In genomic region chr13:98187904-98188303, GRCm38 (mm10) we compare ENCODE assay signal across 22 mouse cellular contexts. TPM values are rescaled to one million over a fixed set of nuclear protein-coding genes. Genes with fewer than 3 reads are reported as not detected.
DNase-seq lines count a peak whose midpoint lies in the region; ATAC-seq and TF ChIP-seq lines count a peak whose summit lies in the region.
"Had no signal": no experiment of that assay in that cellular context is flagged by ENCODE, and none has a peak within 500 bp of the region (broad histone marks: within the 10 kb centered on the region; RNA-seq: fewer than 3 reads in every experiment).

No protein-coding gene starts in this region.

- no peak for TF ChIP-seq POLR2A in MEL (IDR thresholded peaks at IDR 0.05; ENCODE audit: control insufficient read depth in 1 of 2, insufficient read depth in 1 of 2, low read depth in 1 of 2, low read length in 2 of 2, poor library complexity in 1 of 2)

- H3K36me3 ChIP-seq in MEL (ENCODE audit: control insufficient read depth in 1 of 2, insufficient read depth in 2 of 2, low read length in 2 of 2), result no peaks in the 10 kb centered on the region
- H3K36me3 ChIP-seq in liver, embryonic 13.5 days, result no peaks in the 10 kb centered on the region
- H3K36me3 ChIP-seq in liver, postnatal 0 days (replicated peaks; ENCODE audit: insufficient read depth, low read length), result no peaks in the 10 kb centered on the region
- H3K36me3 ChIP-seq in midbrain, embryonic 13.5 days, result no peaks in the 10 kb centered on the region
- H3K36me3 ChIP-seq: embryonic facial prominence, embryonic 10.5 days; forebrain, embryonic 10.5 days; forebrain, embryonic 15.5 days; heart, embryonic 10.5 days; heart, embryonic 15.5 days; hindbrain, embryonic 13.5 days had no signal

- no peaks in the 10 kb centered on the region; a peak in 1 of 4 replicates for H3K4me1 ChIP-seq in MEL (ENCODE audit: control insufficient read depth in 1 of 2, insufficient read depth in 2 of 2, low read length in 2 of 2)
- H3K4me1 ChIP-seq in liver, embryonic 13.5 days (replicated peaks), result peaks cover 43% of the 10 kb centered on the region
- no peaks in the 10 kb centered on the region for H3K4me1 ChIP-seq in liver, postnatal 0 days (ENCODE audit: insufficient read depth)
- H3K4me1 ChIP-seq in midbrain, embryonic 13.5 days (replicated peaks), result 0 out of 2 replicates have a peak, but pooled peaks cover 9% of the 10 kb centered on the region

- no peak for TF ChIP-seq RAD21 in MEL (IDR thresholded peaks at IDR 0.05; ENCODE audit: low read depth, low read length)

- no peak overlapping the region for H3K27ac ChIP-seq in MEL (ENCODE audit: control insufficient read depth, low read depth, low read length)
- no peak overlapping the region; the same call in 1 of the 2 replicates for H3K27ac ChIP-seq in liver, embryonic 13.5 days
- no peak overlapping the region for H3K27ac ChIP-seq in liver, postnatal 0 days (ENCODE audit: low read depth)
- H3K27ac ChIP-seq in midbrain, embryonic 13.5 days, result no peak overlapping the region
- H3K27ac ChIP-seq: embryonic facial prominence, embryonic 10.5 days; forebrain, embryonic 10.5 days; forebrain, embryonic 15.5 days; heart, embryonic 10.5 days; heart, embryonic 15.5 days; hindbrain, embryonic 13.5 days; hindbrain, postnatal 0 days had no signal

- peak; percentile 87 for ATAC-seq in liver, embryonic 13.5 days (ENCODE audit: low read depth)
- peak; percentile 61 for ATAC-seq in liver, postnatal 0 days
- ATAC-seq in midbrain, embryonic 13.5 days, result no peak
- ATAC-seq: forebrain, embryonic 15.5 days; hindbrain, postnatal 0 days had no signal

- H3K4me3 ChIP-seq in MEL (ENCODE audit: control insufficient read depth in 1 of 2, insufficient read depth in 1 of 2, low read depth in 2 of 2, low read length in 2 of 2), result no peak overlapping the region
- no peak overlapping the region for H3K4me3 ChIP-seq in liver, embryonic 13.5 days (replicated peaks)
- no peak overlapping the region for H3K4me3 ChIP-seq in liver, postnatal 0 days (ENCODE audit: low read depth, low read length)
- no peak overlapping the region for H3K4me3 ChIP-seq in midbrain, embryonic 13.5 days (replicated peaks)
- H3K4me3 ChIP-seq: embryonic facial prominence, embryonic 10.5 days; forebrain, embryonic 10.5 days; forebrain, embryonic 15.5 days; heart, embryonic 10.5 days; heart, embryonic 15.5 days; hindbrain, embryonic 13.5 days had no signal

- no peak for TF ChIP-seq CTCF in MEL (IDR thresholded peaks at IDR 0.05 in 2 of 3, conservative IDR thresholded peaks at IDR 0.05 in 1 of 3; ENCODE audit: control insufficient read depth in 1 of 3, insufficient read depth in 1 of 3, low read depth in 2 of 3, low read length in 3 of 3, poor library complexity in 1 of 3, severe bottlenecking in 1 of 3)
- TF ChIP-seq CTCF in liver, postnatal 0 days (IDR thresholded peaks at IDR 0.05; ENCODE audit: low read depth), result no peak

- WGBS in liver, embryonic 13.5 days (ENCODE audit: insufficient replicate concordance), result 66% methylated on average over 1 of the region's 1 CpGs
- WGBS in liver, postnatal 0 days (ENCODE audit: insufficient replicate concordance), result 60% methylated on average over 1 of the region's 1 CpGs
- WGBS in midbrain, embryonic 13.5 days, result 95% methylated on average over 1 of the region's 1 CpGs

- no peaks in the 10 kb centered on the region for H3K27me3 ChIP-seq in MEL (ENCODE audit: control insufficient read depth in 1 of 2, insufficient read depth in 2 of 2, low read length in 2 of 2)
- no peaks in the 10 kb centered on the region for H3K27me3 ChIP-seq in liver, embryonic 13.5 days
- H3K27me3 ChIP-seq in liver, postnatal 0 days (ENCODE audit: insufficient read depth, low read length), result no peaks in the 10 kb centered on the region
- no peaks in the 10 kb centered on the region for H3K27me3 ChIP-seq in midbrain, embryonic 13.5 days
- H3K27me3 ChIP-seq: heart, embryonic 15.5 days; hindbrain, embryonic 13.5 days had no signal

- H3K79me2 ChIP-seq in MEL (ENCODE audit: control insufficient read depth, insufficient read depth, low read length, poor library complexity), result no peaks in the 10 kb centered on the region

- TF ChIP-seq EP300 in MEL (IDR thresholded peaks at IDR 0.05; ENCODE audit: low read depth in 1 of 2, low read length in 2 of 2), result no peak; a peak in 1 of 4 replicates
- TF ChIP-seq EP300 in liver, postnatal 0 days (IDR thresholded peaks at IDR 0.05; ENCODE audit: low read depth), result peak; percentile 72; the same call in 1 of the 2 replicates

- H3K4me2 ChIP-seq in liver, embryonic 13.5 days, result peak overlapping the region; percentile 24; the same call in 1 of the 2 replicates
- H3K4me2 ChIP-seq in liver, postnatal 0 days (ENCODE audit: low read depth, low read length), result no peak overlapping the region
- H3K4me2 ChIP-seq in midbrain, embryonic 13.5 days (replicated peaks), result no peak overlapping the region
- H3K4me2 ChIP-seq: forebrain, embryonic 15.5 days; heart, embryonic 15.5 days; hindbrain, embryonic 13.5 days had no signal

- peak; percentile 4 for DNase-seq in MEL (ENCODE audit: low read depth, low spot score)
- DNase-seq in c-Kit-positive CD71-positive TER-119-positive erythroid progenitor cells, embryonic 14.5 days (ENCODE audit: low spot score), result peak; percentile 57
- DNase-seq in liver, embryonic 13.5 days, result peak; percentile 12
- no peak for DNase-seq in liver, postnatal 0 days
- DNase-seq in layer of hippocampus, adult 9-10 months (ENCODE audit: low spot score), result no peak
- no peak for DNase-seq in cerebellum, postnatal 10 days
- DNase-seq in neural tube, embryonic 10.5 days (ENCODE audit: extremely low spot score, low spot score), result no peak
- DNase-seq: adrenal gland, adult 8-10 months; adrenal gland, postnatal 36 days; cerebellum, adult 18-20 months; cerebellum, adult 9-11 months; gastrocnemius, postnatal 36 days; heart, adult 11 months; heart, postnatal 14 days had no signal

- H3K9ac ChIP-seq in MEL (ENCODE audit: control insufficient read depth, low read depth, low read length, poor library complexity, severe bottlenecking), result no peak overlapping the region
- H3K9ac ChIP-seq in liver, embryonic 13.5 days, result no peak overlapping the region
- no peak overlapping the region for H3K9ac ChIP-seq in liver, postnatal 0 days (replicated peaks)
- no peak overlapping the region for H3K9ac ChIP-seq in midbrain, embryonic 13.5 days (replicated peaks)
- H3K9ac ChIP-seq: forebrain, embryonic 15.5 days; heart, embryonic 15.5 days; hindbrain, embryonic 13.5 days had no signal

- no peaks in the 10 kb centered on the region for H3K9me3 ChIP-seq in MEL (replicated peaks; ENCODE audit: insufficient read depth, low read length)
- H3K9me3 ChIP-seq in liver, embryonic 13.5 days (replicated peaks), result no peaks in the 10 kb centered on the region
- no peaks in the 10 kb centered on the region for H3K9me3 ChIP-seq in liver, postnatal 0 days (ENCODE audit: low read length)
- no peaks in the 10 kb centered on the region for H3K9me3 ChIP-seq in midbrain, embryonic 13.5 days
- H3K9me3 ChIP-seq: embryonic facial prominence, embryonic 10.5 days; forebrain, embryonic 10.5 days; forebrain, embryonic 15.5 days; heart, embryonic 10.5 days; heart, embryonic 15.5 days; hindbrain, embryonic 13.5 days had no signal

TF ChIP-seq in MEL, 35 proteins besides CTCF, POLR2A, EP300 and RAD21:
- TF ChIP-seq TCF12 (IDR thresholded peaks at IDR 0.05; ENCODE audit: low read depth, low read length), result peak; percentile 38; the same call in 1 of the 2 replicates
- TF ChIP-seq KAT2A (conservative IDR thresholded peaks at IDR 0.05; ENCODE audit: low read depth, low read length), result no peak

RNA-seq across cellular contexts. Expression of gene Arhgef28, which starts 18.3 kb away (rescaled TPM):
- total RNA-seq in MEL (2012; rRNA removed), result not detected in 2 replicates
- polyA plus RNA-seq in MEL (2012; ENCODE audit: insufficient read depth in 1 of 2, insufficient read length in 2 of 2, low read depth in 1 of 2, low replicate concordance in 2 of 2, missing spikeins in 1 of 2), result not detected
- polyA plus RNA-seq in liver, embryonic 13.5 days (2015; fragmentation: Nextera tagmentation; extraction: Ambion mirVana), result 0.40 and 0.52 TPM in 2 replicates
- 0.57 and 0.74 TPM in 2 replicates for polyA plus RNA-seq in liver, postnatal 0 days (2015; fragmentation: Nextera tagmentation; extraction: Ambion mirVana)
- 12.9 and 13.6 TPM in 2 replicates for polyA plus RNA-seq in midbrain, embryonic 13.5 days (2015; fragmentation: Nextera tagmentation; extraction: Ambion mirVana)

Comparison
In these comparisons a context has a peak if more than half of its experiments do, and no peak if none do; other contexts are left out.
1. DNase-seq: peak in MEL (single experiment), c-Kit-positive CD71-positive TER-119-positive erythroid progenitor cells, embryonic 14.5 days (single experiment) and liver, embryonic 13.5 days (single experiment); none in liver, postnatal 0 days (single experiment), layer of hippocampus, adult 9-10 months (single experiment), cerebellum, postnatal 10 days (0 of 2) and neural tube, embryonic 10.5 days (single experiment).